In the genomic region with DNA sequence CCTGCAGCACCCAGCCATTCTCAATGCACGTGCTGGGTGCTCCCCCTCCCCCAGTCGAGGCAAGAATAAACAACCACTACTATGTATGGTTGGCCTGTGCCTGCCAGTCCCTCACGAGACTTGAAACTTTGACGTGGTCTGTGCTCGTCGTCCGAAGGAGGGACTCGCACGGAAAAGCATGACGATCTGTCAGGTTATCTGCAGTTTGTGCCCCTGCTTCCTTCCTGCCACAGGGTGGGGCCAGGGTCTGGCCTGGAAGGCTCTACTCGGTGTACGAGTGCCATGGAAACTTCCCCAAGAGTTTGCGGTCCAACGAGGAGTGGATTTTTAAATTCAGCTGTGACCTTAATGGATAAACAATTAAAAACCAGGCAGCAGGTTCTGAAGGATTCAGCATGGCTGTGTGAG, we compare ENCODE assay signal across 8 mouse cellular contexts. TPM values are rescaled to one million over a fixed set of nuclear protein-coding genes. Genes with fewer than 3 reads are reported as not detected.
DNase-seq lines count a peak whose midpoint lies in the region; ATAC-seq and TF ChIP-seq lines count a peak whose summit lies in the region.

No protein-coding gene starts in this region.

- no peaks in the 10 kb centered on the region for H3K9me3 ChIP-seq in forebrain, embryonic 11.5 days (ENCODE audit: control insufficient read depth, low read length)
- H3K9me3 ChIP-seq in lung, embryonic 16.5 days (ENCODE audit: control insufficient read depth, low read length) = no peaks in the 10 kb centered on the region

- peaks cover 5% of the 10 kb centered on the region; the same call in 1 of the 2 replicates for H3K4me1 ChIP-seq in lung, adult 2 months (ENCODE audit: control insufficient read depth, insufficient read depth, low read length)
- peaks cover 10% of the 10 kb centered on the region for H3K4me1 ChIP-seq in forebrain, embryonic 11.5 days (replicated peaks; ENCODE audit: control insufficient read depth, insufficient read depth, low read length)
- H3K4me1 ChIP-seq in lung, embryonic 16.5 days (replicated peaks; ENCODE audit: control insufficient read depth, insufficient read depth, low read length) = peaks cover 21% of the 10 kb centered on the region

- peak overlapping the region; percentile 47 for H3K9ac ChIP-seq in forebrain, embryonic 11.5 days (ENCODE audit: low read length)
- peak overlapping the region; percentile 54 for H3K9ac ChIP-seq in lung, embryonic 16.5 days (ENCODE audit: low read length)

- peak overlapping the region; percentile 83 for H3K4me2 ChIP-seq in forebrain, embryonic 11.5 days (ENCODE audit: low read depth, low read length, severe bottlenecking)
- H3K4me2 ChIP-seq in lung, embryonic 16.5 days (ENCODE audit: low read depth, low read length) = peak overlapping the region; percentile 86

- TF ChIP-seq POLR2A in lung, adult 2 months (IDR thresholded peaks at IDR 0.05; ENCODE audit: borderline replicate concordance, extremely low read depth, low read depth, low read length) = no peak

- no peaks in the 10 kb centered on the region for H3K36me3 ChIP-seq in forebrain, embryonic 11.5 days (ENCODE audit: control insufficient read depth, insufficient read depth, low read length)
- H3K36me3 ChIP-seq in lung, embryonic 16.5 days (ENCODE audit: control insufficient read depth, insufficient read depth, low read length) = no peaks in the 10 kb centered on the region

- peak overlapping the region; percentile 12 for H3K4me3 ChIP-seq in lung, adult 2 months (replicated peaks; ENCODE audit: extremely low read depth, low read depth, low read length)
- peak overlapping the region; percentile 51 for H3K4me3 ChIP-seq in forebrain, embryonic 11.5 days (ENCODE audit: low read depth, low read length)
- H3K4me3 ChIP-seq in lung, embryonic 16.5 days (ENCODE audit: low read length) = peak overlapping the region; percentile 78

- H3K27ac ChIP-seq in forebrain, embryonic 11.5 days (ENCODE audit: low read depth, low read length) = no peak overlapping the region
- H3K27ac ChIP-seq in lung, embryonic 16.5 days (ENCODE audit: low read length) = no peak overlapping the region

- no peak for DNase-seq in lung, adult 2 months
- no peak for DNase-seq in lung, postnatal 14 days
- no peak for DNase-seq in forebrain, embryonic 11.5 days (ENCODE audit: low spot score)
- DNase-seq in kidney, adult 11 months = peak; percentile 53
- peak; percentile 79 for DNase-seq in yolk sac, embryonic 10.5 days (ENCODE audit: low spot score)
- no peak for DNase-seq in layer of hippocampus, postnatal 36 days
- DNase-seq in cerebellum, postnatal 4 days (ENCODE audit: low spot score in 2 of 2) = no peak

- ATAC-seq in forebrain, embryonic 11.5 days (replicated peaks; ENCODE audit: low FRiP score) = peak; percentile 55
- peak; percentile 13; the same call in 1 of the 2 replicates for ATAC-seq in lung, embryonic 16.5 days (ENCODE audit: low read depth)

- TF ChIP-seq CTCF in lung, adult 2 months (IDR thresholded peaks at IDR 0.05; ENCODE audit: insufficient read depth, low read length) = no peak

- WGBS in lung, adult 2 months = 4% methylated on average over 14 of the region's 14 CpGs
- 10% methylated on average over 14 of the region's 14 CpGs for WGBS in forebrain, embryonic 11.5 days
- 5% methylated on average over 14 of the region's 14 CpGs for WGBS in lung, embryonic 16.5 days

- no peaks in the 10 kb centered on the region for H3K27me3 ChIP-seq in forebrain, embryonic 11.5 days (ENCODE audit: control insufficient read depth, insufficient read depth, low read length)
- no peaks in the 10 kb centered on the region for H3K27me3 ChIP-seq in lung, embryonic 16.5 days (ENCODE audit: control insufficient read depth, insufficient read depth, low read depth, low read length)

RNA-seq across cellular contexts. Expression of a gene that starts 1.2 kb away (rescaled TPM):
- polyA plus RNA-seq in lung, adult 2 months (2012; rRNA removed) = 7.3 and 7.9 TPM in 2 replicates
- 70.2 and 75.9 TPM in 2 replicates for polyA plus RNA-seq in forebrain, embryonic 11.5 days (2014; fragmentation: Nextera tagmentation; extraction: Ambion mirVana)
- polyA plus RNA-seq in lung, embryonic 16.5 days (2015; fragmentation: Nextera tagmentation; extraction: Ambion mirVana) = 27.4 and 32.2 TPM in 2 replicates
- 10 to 100 TPM; 42.3 to 42.8 TPM for total RNA-seq in layer of hippocampus, postnatal 36 days (2021)

RNA-seq across cellular contexts. Expression of a gene that starts 53.0 kb away (rescaled TPM):
- 0.80 and 0.86 TPM in 2 replicates for polyA plus RNA-seq in lung, adult 2 months (2012; rRNA removed)
- polyA plus RNA-seq in forebrain, embryonic 11.5 days (2014; fragmentation: Nextera tagmentation; extraction: Ambion mirVana) = 10.0 and 10.4 TPM in 2 replicates
- 4.4 TPM in 2 replicates for polyA plus RNA-seq in lung, embryonic 16.5 days (2015; fragmentation: Nextera tagmentation; extraction: Ambion mirVana)
- total RNA-seq in layer of hippocampus, postnatal 36 days (2021) = 10 to 100 TPM; 56.1 to 56.4 TPM

Comparison
In these comparisons a context has a peak if more than half of its experiments do, and no peak if none do; other contexts are left out.
1. DNase-seq: peak in kidney, adult 11 months (single experiment) and yolk sac, embryonic 10.5 days (single experiment); none in lung, adult 2 months (single experiment), lung, postnatal 14 days (single experiment), forebrain, embryonic 11.5 days (single experiment), layer of hippocampus, postnatal 36 days (0 of 2) and cerebellum, postnatal 4 days (0 of 2).
2. H3K4me3 ChIP-seq: peak in every context shown above with its lines; median percentile 78 in lung, embryonic 16.5 days; 51 in forebrain, embryonic 11.5 days; 12 in lung, adult 2 months.